28 mouse cellular contexts compared by ENCODE assay signal in genomic region chr8:120406008-120406632, GRCm38 (mm10).
DNase-seq lines count a peak whose midpoint lies in the region; ATAC-seq and TF ChIP-seq lines count a peak whose summit lies in the region.
"Had no signal": no experiment of that assay in that cellular context is flagged by ENCODE, and none has a peak within 500 bp of the region (broad histone marks: within the 10 kb centered on the region; RNA-seq: fewer than 3 reads in every experiment).

No protein-coding gene starts in this region.

- H3K27ac ChIP-seq in forebrain, embryonic 10.5 days, result peak overlapping the region; percentile 6; the same call in 1 of the 2 replicates
- H3K27ac ChIP-seq in forebrain, embryonic 16.5 days (ENCODE audit: low read length), result no peak overlapping the region
- peak overlapping the region; percentile 80; the same call in 1 of the 2 replicates for H3K27ac ChIP-seq in midbrain, embryonic 10.5 days (replicated peaks)
- no peak overlapping the region for H3K27ac ChIP-seq in midbrain, embryonic 11.5 days (ENCODE audit: low read depth, low read length)
- H3K27ac ChIP-seq in gastrocnemius, adult 2 months, result no peak overlapping the region
- H3K27ac ChIP-seq: heart, embryonic 13.5 days; hindbrain, embryonic 13.5 days; limb, embryonic 12.5 days; liver, embryonic 15.5 days; lung, embryonic 15.5 days; macrophage; midbrain, embryonic 15.5 days had no signal

- H3K9ac ChIP-seq in forebrain, embryonic 16.5 days (replicated peaks; ENCODE audit: low read depth, low read length), result no peak overlapping the region
- H3K9ac ChIP-seq in midbrain, embryonic 11.5 days (ENCODE audit: low read length), result no peak overlapping the region
- H3K9ac ChIP-seq: heart, embryonic 13.5 days; hindbrain, embryonic 13.5 days; limb, embryonic 12.5 days; liver, embryonic 15.5 days; lung, embryonic 15.5 days; midbrain, embryonic 15.5 days had no signal

- no peak overlapping the region for H3K4me2 ChIP-seq in forebrain, embryonic 16.5 days (ENCODE audit: low read length)
- no peak overlapping the region for H3K4me2 ChIP-seq in midbrain, embryonic 11.5 days
- H3K4me2 ChIP-seq: heart, embryonic 13.5 days; hindbrain, embryonic 13.5 days; limb, embryonic 12.5 days; liver, embryonic 15.5 days; lung, embryonic 15.5 days; midbrain, embryonic 15.5 days had no signal

- no peaks in the 10 kb centered on the region for H3K36me3 ChIP-seq in forebrain, embryonic 10.5 days (replicated peaks)
- no peaks in the 10 kb centered on the region for H3K36me3 ChIP-seq in forebrain, embryonic 16.5 days (ENCODE audit: control insufficient read depth, insufficient read depth)
- no peaks in the 10 kb centered on the region for H3K36me3 ChIP-seq in midbrain, embryonic 10.5 days
- no peaks in the 10 kb centered on the region for H3K36me3 ChIP-seq in midbrain, embryonic 11.5 days (ENCODE audit: control insufficient read depth, insufficient read depth, low read length)
- H3K36me3 ChIP-seq: embryonic facial prominence, embryonic 10.5 days; heart, embryonic 13.5 days; hindbrain, embryonic 13.5 days; limb, embryonic 12.5 days; liver, embryonic 15.5 days; lung, embryonic 15.5 days; midbrain, embryonic 15.5 days had no signal

- no peak for ATAC-seq in forebrain, embryonic 16.5 days
- no peak for ATAC-seq in midbrain, embryonic 11.5 days (ENCODE audit: low FRiP score)
- ATAC-seq in monocyte, adult 5-6 weeks (replicated peaks; ENCODE audit: insufficient number of reproducible peaks, low FRiP score, low TSS enrichment, poor library complexity, severe bottlenecking), result peak; percentile 81
- ATAC-seq: inflammation-experienced regulatory T-cells, adult 6 months; midbrain, embryonic 15.5 days had no signal

- H3K9me3 ChIP-seq in forebrain, embryonic 10.5 days, result no peaks in the 10 kb centered on the region
- H3K9me3 ChIP-seq in forebrain, embryonic 16.5 days (ENCODE audit: control insufficient read depth, low read length), result no peaks in the 10 kb centered on the region
- no peaks in the 10 kb centered on the region for H3K9me3 ChIP-seq in midbrain, embryonic 10.5 days (replicated peaks)
- no peaks in the 10 kb centered on the region for H3K9me3 ChIP-seq in midbrain, embryonic 11.5 days (ENCODE audit: control insufficient read depth, low read length)
- H3K9me3 ChIP-seq: embryonic facial prominence, embryonic 10.5 days; heart, embryonic 13.5 days; hindbrain, embryonic 13.5 days; limb, embryonic 12.5 days; liver, embryonic 15.5 days; lung, embryonic 15.5 days; midbrain, embryonic 15.5 days had no signal

- H3K4me3 ChIP-seq in forebrain, embryonic 10.5 days, result no peak overlapping the region
- H3K4me3 ChIP-seq in forebrain, embryonic 16.5 days (replicated peaks; ENCODE audit: low read length), result no peak overlapping the region
- H3K4me3 ChIP-seq in midbrain, embryonic 10.5 days, result no peak overlapping the region
- H3K4me3 ChIP-seq in midbrain, embryonic 11.5 days (ENCODE audit: low read depth, low read length), result no peak overlapping the region
- no peak overlapping the region for H3K4me3 ChIP-seq in gastrocnemius, adult 2 months
- H3K4me3 ChIP-seq: embryonic facial prominence, embryonic 10.5 days; heart, embryonic 13.5 days; hindbrain, embryonic 13.5 days; layer of hippocampus, adult 2 months; limb, embryonic 12.5 days; liver, embryonic 15.5 days; lung, embryonic 15.5 days; midbrain, embryonic 15.5 days; myocyte had no signal

- peaks cover 89% of the 10 kb centered on the region for H3K27me3 ChIP-seq in forebrain, embryonic 10.5 days (ENCODE audit: poor library complexity, severe bottlenecking)
- no peaks in the 10 kb centered on the region for H3K27me3 ChIP-seq in forebrain, embryonic 16.5 days (replicated peaks; ENCODE audit: control insufficient read depth, insufficient read depth, low read length)
- peaks cover 77% of the 10 kb centered on the region for H3K27me3 ChIP-seq in midbrain, embryonic 10.5 days (ENCODE audit: low read depth, poor library complexity, severe bottlenecking)
- H3K27me3 ChIP-seq in midbrain, embryonic 11.5 days (ENCODE audit: control insufficient read depth, insufficient read depth, low read length), result peaks cover 2% of the 10 kb centered on the region; the same call in 1 of the 2 replicates
- H3K27me3 ChIP-seq: lung, embryonic 15.5 days; midbrain, embryonic 15.5 days had no signal

- WGBS in forebrain, embryonic 10.5 days, result 95% methylated on average over 12 of the region's 12 CpGs
- WGBS in forebrain, embryonic 16.5 days, result 91% methylated on average over 12 of the region's 12 CpGs
- WGBS in midbrain, embryonic 10.5 days, result 91% methylated on average over 12 of the region's 12 CpGs
- WGBS in midbrain, embryonic 11.5 days, result 93% methylated on average over 12 of the region's 12 CpGs

- intact Hi-C loops in left cerebral cortex, postnatal 14 days (cut with DNase I), result loop anchor here (5.0 kb wide), 1 partner anchor 126 kb away; no protein-coding TSS in a partner anchor
- intact Hi-C loops in gastrocnemius, adult 2 months (cut with DNase I), result no loop called here

- no peak for DNase-seq in forebrain, embryonic 10.5 days (ENCODE audit: extremely low spot score, low spot score)
- DNase-seq in midbrain, embryonic 10.5 days (ENCODE audit: low spot score), result no peak
- DNase-seq in midbrain, embryonic 11.5 days (ENCODE audit: low spot score, missing footprints), result no peak
- no peak for DNase-seq in adrenal gland, postnatal 36 days
- no peak for DNase-seq in left cerebral cortex, postnatal 14 days (ENCODE audit: low spot score in 2 of 2)
- DNase-seq in gastrocnemius, adult 2 months, result no peak
- DNase-seq: adrenal gland, postnatal 14 days; cerebellum, adult 9-11 months; gastrocnemius, postnatal 10 days; heart, adult 11 months; heart, postnatal 14 days; kidney, adult 9 months; kidney, postnatal 14 days; layer of hippocampus, postnatal 36 days; right cerebral cortex, adult 18-20 months had no signal

- peaks cover 83% of the 10 kb centered on the region for H3K4me1 ChIP-seq in forebrain, embryonic 10.5 days
- H3K4me1 ChIP-seq in forebrain, embryonic 16.5 days (replicated peaks; ENCODE audit: control insufficient read depth, insufficient read depth, low read length), result peaks cover 45% of the 10 kb centered on the region
- H3K4me1 ChIP-seq in midbrain, embryonic 10.5 days, result peaks cover 81% of the 10 kb centered on the region
- peaks cover 51% of the 10 kb centered on the region for H3K4me1 ChIP-seq in midbrain, embryonic 11.5 days (ENCODE audit: control insufficient read depth, insufficient read depth, low read length)

- TF ChIP-seq CTCF in gastrocnemius, adult 2 months (IDR thresholded peaks at IDR 0.05), result no peak

Comparison
In these comparisons a context has a peak if more than half of its experiments do, and no peak if none do; other contexts are left out.
1. H3K27ac ChIP-seq: peak in forebrain, embryonic 10.5 days (single experiment) and midbrain, embryonic 10.5 days (single experiment); none in forebrain, embryonic 16.5 days (single experiment), midbrain, embryonic 11.5 days (single experiment) and gastrocnemius, adult 2 months (single experiment).